Mouse (Mus musculus) erythroid progenitor cell, adult 5-6 weeks (primary cell): ENCODE results near the gene Gm28043. TPM values are rescaled to one million over a fixed set of nuclear protein-coding genes. Genes with fewer than 3 reads are reported as not detected.
A peak's percentile ranks its signal among the peaks of the same experiment; 100 is the strongest.
"Not testable (repeated sequence)": the region's sequence is repeated elsewhere in the genome, so short reads cannot be mapped to it uniquely, and the experiment has no call there.

Experiments used
- ATAC-seq: replicated peaks from 2 replicates; pipeline ENCODE4 v1.8.0; 2016; ENCODE audit warnings: moderate number of reproducible peaks, mild to moderate bottlenecking, moderate TSS enrichment, inconsistent platforms; ENCODE audit not compliant: poor library complexity, low FRiP score, severe bottlenecking
- total RNA-seq, 2 experiments: library from RNA; stranded (forward) in 1 of 2; stranded (reverse) in 1 of 2; fragments of 150-400 nt in 1 of 2; fragments of 186-747, 209-891 nt in 1 of 2; gene quantifications; 2 replicates each; pipeline versions ENCODE4 v1.2.3 to v1.2.4; 2015 to 2017; ENCODE audit warnings: low replicate concordance in 2 of 2

Gm28043 gene
- total RNA-seq (2015; ENCODE audit: low replicate concordance): 4.0 and 10.5 TPM in 2 replicates
- 29.7 and 39.3 TPM in 2 replicates for total RNA-seq (2017; ENCODE audit: low replicate concordance)

DNA sequence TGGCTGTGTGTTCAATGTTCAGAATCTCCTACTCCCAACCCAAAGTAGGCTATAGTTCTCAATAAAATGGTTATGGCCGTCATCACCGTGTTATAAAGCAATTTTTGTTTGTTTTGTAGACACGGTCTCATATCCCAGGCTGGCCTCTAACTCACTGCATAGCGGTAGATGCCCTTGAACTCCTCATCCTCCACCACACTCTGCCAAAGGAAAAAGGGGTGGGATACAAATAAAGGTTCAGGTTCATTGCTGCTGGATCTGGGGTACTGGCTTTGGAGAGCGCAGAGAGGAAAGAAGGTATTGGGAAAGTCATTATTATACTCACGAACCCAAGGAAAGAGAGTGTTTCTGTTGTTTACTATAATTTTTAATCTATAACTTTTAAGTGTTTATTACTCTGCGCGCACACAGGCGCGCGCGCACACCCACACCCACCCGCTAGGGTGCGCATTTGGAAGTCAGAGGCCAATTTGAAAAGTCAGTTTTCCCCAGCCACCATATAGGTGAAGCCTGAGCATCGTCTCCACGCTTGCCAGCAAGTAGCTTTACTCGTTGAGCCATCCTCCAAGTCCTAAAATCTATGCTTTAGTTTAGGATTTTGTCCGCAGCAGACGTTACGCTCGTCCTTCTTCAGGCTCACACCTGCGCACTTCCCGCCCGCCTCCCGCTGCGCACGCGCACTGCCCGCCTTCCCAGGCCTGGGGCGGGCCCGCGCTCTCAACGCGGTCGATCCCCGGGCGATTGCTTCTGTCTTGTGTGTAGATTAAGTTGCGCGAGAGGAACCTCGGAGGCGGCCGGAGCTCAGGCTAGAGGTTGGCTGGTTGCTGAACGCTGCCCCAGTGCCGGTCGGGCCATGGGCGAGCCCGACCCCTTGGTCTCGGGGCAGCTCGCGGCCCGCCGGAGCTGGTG is at the start of gene Gm28043, which contains the start of gene Rnf8:
Gene Gm28043 (plus strand): TSS at position 762 of the 909 bp plus-strand sequence.
Gene Rnf8 (plus strand): TSS at position 676 of the 909 bp plus-strand sequence.
- peak; percentile 89 for ATAC-seq

- no peak for ATAC-seq
Observed at GRCm38 (mm10) chr17:29565521-29565920, 49.2 kb upstream of the Gm28043 start.

- no peak for ATAC-seq
Observed at GRCm38 (mm10) chr17:29568435-29568834, 46.2 kb upstream of the Gm28043 start.

- ATAC-seq: no peak
Observed at GRCm38 (mm10) chr17:29569831-29570230, 44.8 kb upstream of the Gm28043 start.

- no peak for ATAC-seq
Observed at GRCm38 (mm10) chr17:29579579-29580126, 35.0 kb upstream of the Gm28043 start.

DNA sequence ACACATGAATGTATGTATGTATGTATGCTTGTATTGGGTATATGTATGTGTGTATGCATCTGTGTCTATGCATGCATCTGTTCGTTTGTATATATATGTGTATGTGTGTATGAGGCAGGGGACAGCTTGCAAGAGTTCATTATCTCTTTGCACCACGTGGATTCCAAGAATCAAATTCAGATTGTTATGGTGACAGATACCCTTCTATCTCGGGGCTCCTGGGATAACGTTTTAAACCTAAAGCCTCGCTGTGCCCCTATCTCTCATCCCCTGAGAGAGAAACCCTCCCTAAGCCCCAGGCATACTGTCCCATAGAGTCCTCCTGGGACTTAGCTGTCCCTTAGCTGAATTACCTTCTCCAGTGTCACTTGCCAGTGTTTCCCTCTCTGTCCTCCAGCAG is 31.1 kb upstream of the Gm28043 start:
- no peak for ATAC-seq

- ATAC-seq: no peak
Observed at GRCm38 (mm10) chr17:29584306-29584705, 30.4 kb upstream of the Gm28043 start.

GRCm38 (mm10) chr17:29584737-29585136 is 29.9 kb upstream of the Gm28043 start:
- no peak for ATAC-seq

GRCm38 (mm10) chr17:29585446-29585845 is 29.2 kb upstream of the Gm28043 start:
- no peak for ATAC-seq

GRCm38 (mm10) chr17:29586921-29587320 is 27.8 kb upstream of the Gm28043 start:
- ATAC-seq: no peak

- ATAC-seq: no peak
Observed at GRCm38 (mm10) chr17:29589221-29589898, 25.3 kb upstream of the Gm28043 start.

DNA sequence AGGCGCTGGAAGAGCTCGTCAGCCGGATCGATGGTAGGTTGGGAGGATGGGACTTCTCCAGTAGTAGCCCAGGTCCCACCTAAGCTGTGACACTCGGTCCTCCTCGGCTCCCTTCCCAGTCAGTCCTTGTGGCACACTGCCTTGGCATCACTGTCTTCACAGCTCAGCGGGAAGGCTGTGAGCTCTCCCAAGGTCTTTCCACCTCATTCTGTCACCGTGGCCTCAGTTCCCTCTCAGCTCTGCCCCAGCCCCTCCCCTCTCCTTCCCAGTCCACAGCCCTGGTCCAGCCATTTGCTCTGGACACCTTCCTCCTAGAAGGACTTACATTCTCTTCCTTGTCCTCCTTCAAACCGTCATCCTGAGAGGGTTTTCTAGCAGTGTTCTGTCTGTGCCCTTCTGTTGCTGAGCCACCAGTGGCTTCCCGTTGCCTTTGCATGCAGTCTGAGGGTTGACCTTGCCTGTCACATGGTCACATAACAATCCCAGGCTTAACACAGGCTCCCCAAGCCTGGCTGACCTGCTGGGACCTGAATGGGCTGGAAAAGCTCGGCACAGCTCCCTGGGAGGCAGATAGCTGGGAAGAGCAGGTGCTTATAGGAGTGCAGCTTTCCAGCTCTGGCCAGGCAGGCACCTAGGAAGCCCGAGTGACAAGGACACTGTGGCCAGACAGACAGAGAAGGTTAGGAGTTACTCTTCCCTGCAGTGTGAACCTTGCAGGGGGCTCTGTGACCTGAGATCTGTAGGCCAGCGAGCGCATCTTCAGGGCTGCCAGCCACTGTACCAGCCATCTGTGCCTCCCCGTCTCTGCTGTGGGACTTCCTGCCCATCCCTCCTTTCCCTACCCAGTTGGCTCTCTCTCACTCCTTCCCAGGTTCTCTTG is 18.5 kb upstream of the Gm28043 start:
- no peak for ATAC-seq

DNA sequence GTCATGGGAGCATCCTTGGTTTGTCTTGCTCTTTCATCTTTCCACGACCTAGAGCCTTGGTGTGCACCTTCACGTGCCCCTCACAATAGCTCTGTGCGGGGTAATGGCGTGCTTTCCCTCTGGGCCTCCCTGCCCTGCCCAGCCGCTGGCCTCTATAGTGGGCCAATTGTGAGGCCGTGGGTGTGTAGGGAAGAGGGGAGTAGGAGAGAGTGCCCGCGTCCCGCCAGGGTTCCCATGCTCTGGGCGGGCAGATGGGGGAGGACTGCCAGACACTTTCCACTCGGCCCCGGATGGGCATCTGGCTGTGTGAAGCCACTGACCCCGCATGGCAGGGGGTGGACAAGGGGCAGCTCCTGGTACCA is 17.9 kb upstream of the Gm28043 start:
- no peak for ATAC-seq

DNA sequence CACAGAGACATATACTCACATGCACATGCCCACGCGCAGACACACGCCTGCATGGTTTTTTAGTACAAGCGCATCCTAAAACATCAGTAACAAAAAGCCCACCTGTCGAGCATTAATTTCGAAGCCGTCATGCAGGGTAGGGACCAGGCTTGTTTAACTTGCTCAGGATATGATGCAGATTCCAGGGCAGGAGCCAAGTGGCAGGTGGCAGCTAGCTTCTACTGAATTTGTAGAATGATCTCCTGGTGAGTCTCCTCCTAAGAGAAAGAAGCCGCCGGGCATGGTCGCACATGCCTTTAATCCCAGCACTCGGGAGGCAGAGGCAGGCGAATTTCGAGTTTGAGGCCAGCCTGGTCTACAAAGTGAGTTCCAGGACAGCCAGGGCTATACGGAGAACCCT is 15.6 kb upstream of the Gm28043 start:
- ATAC-seq: no peak

DNA sequence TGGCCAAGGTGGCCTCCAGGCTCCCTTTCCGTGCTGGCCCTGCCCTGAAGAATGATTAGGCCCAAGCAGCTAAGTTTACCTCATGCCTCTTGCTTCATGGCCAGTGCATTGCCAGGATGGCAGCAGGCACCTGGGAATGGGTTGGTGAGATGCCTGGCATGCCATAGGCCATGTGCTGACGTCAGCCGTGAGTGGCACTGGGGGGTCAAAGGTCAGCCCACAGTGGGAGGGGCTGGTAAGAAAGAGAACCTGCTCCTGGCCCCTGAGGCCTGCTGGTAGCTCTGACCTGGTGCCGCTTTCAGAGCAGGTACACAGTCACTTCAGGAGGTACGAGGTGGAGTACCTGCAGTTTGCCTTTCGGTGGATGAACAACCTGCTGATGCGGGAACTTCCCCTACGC is 15.1 kb upstream of the Gm28043 start:
- no peak for ATAC-seq

GRCm38 (mm10) chr17:29601391-29601790 is 13.3 kb upstream of the Gm28043 start:
- ATAC-seq: no peak

- peak; percentile 66 for ATAC-seq
Observed at GRCm38 (mm10) chr17:29603283-29603682, 11.4 kb upstream of the Gm28043 start.

- ATAC-seq: not testable (repeated sequence)
Observed at GRCm38 (mm10) chr17:29613453-29613852, 1.2 kb upstream of the Gm28043 start.

DNA sequence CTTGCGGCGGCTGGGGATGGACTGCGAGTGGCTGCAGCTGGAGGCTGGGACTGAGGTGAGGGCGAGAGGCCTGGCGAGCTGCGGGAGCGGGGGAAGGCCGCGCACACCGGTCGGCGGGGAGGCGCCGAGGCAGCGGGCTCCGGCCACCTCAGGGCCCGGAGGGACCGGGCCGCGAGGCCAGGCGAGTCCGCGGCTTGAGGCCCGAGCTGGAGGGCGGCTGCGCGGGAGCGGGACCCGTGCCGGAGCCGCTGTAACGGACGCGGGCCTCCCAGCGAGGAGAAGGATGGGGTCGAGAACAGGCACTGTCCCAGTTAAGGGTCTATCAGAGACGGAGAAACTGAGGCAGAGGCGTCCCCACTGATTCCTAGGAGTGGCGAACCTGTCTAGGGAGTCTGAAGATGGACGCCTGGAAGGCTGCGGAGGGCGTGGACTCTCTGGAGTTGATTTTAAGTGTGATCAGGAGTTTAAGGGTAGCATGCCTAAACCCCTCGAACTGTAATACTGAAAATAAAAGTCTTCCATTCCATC is 412 bp downstream of the Gm28043 start:
- ATAC-seq: peak; percentile 53
